In the genomic region with DNA sequence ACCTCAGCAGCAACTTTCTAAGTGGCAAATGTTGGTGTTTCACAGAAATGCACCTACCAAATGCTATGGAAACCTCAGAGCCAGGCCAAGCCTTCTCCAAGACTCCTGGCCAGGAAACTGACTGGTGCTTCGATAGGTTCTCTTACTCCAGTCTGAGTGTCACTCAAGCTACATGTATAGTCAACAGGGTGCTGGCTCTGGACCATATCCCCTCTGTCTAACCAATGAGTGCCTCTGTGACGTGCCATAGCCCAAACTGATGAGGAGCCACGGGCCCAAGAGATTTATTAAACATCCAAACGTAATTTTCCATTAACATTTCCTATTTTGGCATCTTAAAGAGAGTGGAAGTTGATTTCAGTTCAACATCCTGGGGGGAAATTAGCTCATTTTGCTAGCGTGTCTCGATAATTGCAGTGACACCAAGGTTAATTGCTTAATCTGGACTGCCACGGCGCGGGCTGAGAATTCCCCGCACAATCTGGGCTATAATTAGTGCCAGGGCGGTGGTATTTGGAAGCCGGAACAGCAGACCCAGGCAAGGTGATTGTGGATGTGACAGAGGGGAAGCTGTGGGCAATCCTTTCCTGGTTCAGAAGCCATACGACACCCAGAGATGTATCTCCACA, we compare ENCODE assay signal across 14 mouse cellular contexts.
"Had no signal": no experiment of that assay in that cellular context is flagged by ENCODE, and none has a peak within 500 bp of the region (broad histone marks: within the 10 kb centered on the region; RNA-seq: fewer than 3 reads in every experiment).

No protein-coding gene starts in this region.

- H3K27ac ChIP-seq: layer of hippocampus, adult 2 months; limb, embryonic 10.5 days; liver, embryonic 15.5 days; midbrain, embryonic 12.5 days; neural tube, embryonic 13.5 days had no signal

- H3K27me3 ChIP-seq: liver, embryonic 15.5 days; midbrain, embryonic 12.5 days; neural tube, embryonic 13.5 days had no signal

- DNase-seq: kidney, postnatal 10 days; kidney, postnatal 4 days; lung, adult 2 months; lung, postnatal 36 days; right cerebral cortex, adult 18-20 months; right cerebral cortex, postnatal 25 days; thymus, postnatal 36 days had no signal

- H3K36me3 ChIP-seq: limb, embryonic 10.5 days; liver, embryonic 15.5 days; midbrain, embryonic 12.5 days; neural tube, embryonic 13.5 days had no signal

- H3K4me2 ChIP-seq: liver, embryonic 11.5 days; liver, embryonic 15.5 days; midbrain, embryonic 12.5 days; neural tube, embryonic 13.5 days had no signal

- H3K9me3 ChIP-seq: limb, embryonic 10.5 days; neural tube, embryonic 13.5 days had no signal

- ATAC-seq: lung, postnatal 0 days had no signal

- H3K4me3 ChIP-seq: layer of hippocampus, adult 2 months; limb, embryonic 10.5 days; liver, embryonic 15.5 days; midbrain, embryonic 12.5 days; neural tube, embryonic 13.5 days had no signal

- H3K9ac ChIP-seq: liver, embryonic 15.5 days; midbrain, embryonic 12.5 days; neural tube, embryonic 13.5 days had no signal

- H3K4me1 ChIP-seq: limb, embryonic 10.5 days; liver, embryonic 15.5 days; neural tube, embryonic 13.5 days had no signal
